16 mouse cellular contexts compared by ENCODE assay signal in the genomic region with DNA sequence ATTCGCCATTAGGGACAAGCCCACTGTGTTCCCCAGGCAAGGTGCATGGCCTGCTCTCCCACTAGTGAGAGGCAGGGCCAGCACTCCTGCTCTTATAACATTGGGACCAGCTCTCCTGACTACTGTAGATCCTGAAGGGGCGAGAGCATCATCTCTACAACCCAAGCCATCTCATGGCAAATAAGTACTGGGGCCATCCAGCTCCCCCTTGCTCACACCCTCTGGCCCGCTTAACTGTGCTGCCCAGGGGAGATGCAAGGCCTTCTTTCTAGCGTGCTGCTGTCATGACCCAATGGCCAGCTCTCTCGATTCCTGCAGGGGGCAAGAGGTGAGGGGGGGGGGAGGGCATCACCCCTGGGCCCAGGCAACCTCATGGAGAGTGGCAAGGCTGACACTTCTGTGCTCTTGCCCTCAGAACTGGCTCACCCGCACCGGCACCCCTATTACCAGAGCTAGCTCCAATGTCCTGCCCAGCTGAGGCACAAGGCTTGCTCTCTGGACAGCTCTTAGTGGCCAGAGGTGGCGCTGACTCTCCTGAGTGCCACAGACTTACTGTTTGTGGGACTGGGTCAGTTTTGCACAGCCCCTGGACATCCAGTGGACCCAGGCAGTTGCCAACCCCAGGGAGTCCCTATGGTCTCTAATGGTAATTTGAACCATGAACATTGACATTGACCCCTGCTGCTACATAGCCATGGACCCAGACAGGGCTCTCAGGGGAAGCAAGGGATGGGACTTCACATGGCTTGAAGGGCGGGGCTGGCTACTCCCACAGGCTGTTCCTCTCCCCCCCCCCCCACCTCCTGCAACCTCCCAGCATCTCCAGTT.
DNase-seq lines count a peak whose midpoint lies in the region; ATAC-seq and TF ChIP-seq lines count a peak whose summit lies in the region.
"Had no signal": no experiment of that assay in that cellular context is flagged by ENCODE, and none has a peak within 500 bp of the region (broad histone marks: within the 10 kb centered on the region; RNA-seq: fewer than 3 reads in every experiment).

No protein-coding gene starts in this region.

- peaks cover 8% of the 10 kb centered on the region; the same call in 1 of the 2 replicates for H3K27me3 ChIP-seq in forebrain, embryonic 10.5 days (ENCODE audit: poor library complexity, severe bottlenecking)
- no peaks in the 10 kb centered on the region for H3K27me3 ChIP-seq in forebrain, postnatal 0 days (ENCODE audit: insufficient read depth, low read length)
- H3K27me3 ChIP-seq in limb, embryonic 15.5 days: no peaks in the 10 kb centered on the region
- H3K27me3 ChIP-seq: embryonic facial prominence, embryonic 13.5 days; liver, embryonic 13.5 days had no signal

- 87% methylated on average over 9 of the region's 9 CpGs for WGBS in forebrain, embryonic 10.5 days
- WGBS in forebrain, postnatal 0 days: 90% methylated on average over 9 of the region's 9 CpGs
- WGBS in limb, embryonic 15.5 days: 85% methylated on average over 9 of the region's 9 CpGs

- H3K4me2 ChIP-seq in forebrain, postnatal 0 days (ENCODE audit: low read depth): no peak overlapping the region
- H3K4me2 ChIP-seq in limb, embryonic 15.5 days: no peak overlapping the region
- H3K4me2 ChIP-seq: embryonic facial prominence, embryonic 13.5 days; liver, embryonic 13.5 days had no signal

- no peak for DNase-seq in forebrain, embryonic 10.5 days (ENCODE audit: extremely low spot score, low spot score)
- DNase-seq in forebrain, postnatal 0 days: no peak
- DNase-seq in retina, embryonic 14.5 days (ENCODE audit: low spot score): peak; percentile 13
- DNase-seq in retina, postnatal 1 day: no peak
- DNase-seq in thymus, postnatal 0 days (ENCODE audit: low spot score): no peak
- DNase-seq in liver: no peak
- DNase-seq in spleen, postnatal 10 days (ENCODE audit: low spot score in 2 of 2): no peak
- DNase-seq: B cell, adult 2 months; cerebellum, adult 9-10 months; heart, postnatal 14 days; liver, embryonic 13.5 days; lung, postnatal 36 days; thymus, adult 2 months had no signal

- H3K4me1 ChIP-seq in forebrain, embryonic 10.5 days: peaks cover 17% of the 10 kb centered on the region
- no peaks in the 10 kb centered on the region for H3K4me1 ChIP-seq in forebrain, postnatal 0 days (ENCODE audit: insufficient read depth)
- no peaks in the 10 kb centered on the region for H3K4me1 ChIP-seq in limb, embryonic 15.5 days
- H3K4me1 ChIP-seq: embryonic facial prominence, embryonic 13.5 days; liver, embryonic 13.5 days had no signal

- H3K9me3 ChIP-seq in forebrain, embryonic 10.5 days: no peaks in the 10 kb centered on the region
- H3K9me3 ChIP-seq in forebrain, postnatal 0 days (ENCODE audit: low read length): no peaks in the 10 kb centered on the region
- H3K9me3 ChIP-seq in limb, embryonic 15.5 days: no peaks in the 10 kb centered on the region
- H3K9me3 ChIP-seq: embryonic facial prominence, embryonic 13.5 days; liver, embryonic 13.5 days had no signal

- H3K36me3 ChIP-seq in forebrain, embryonic 10.5 days (replicated peaks): no peaks in the 10 kb centered on the region
- H3K36me3 ChIP-seq in forebrain, postnatal 0 days (ENCODE audit: insufficient read depth): no peaks in the 10 kb centered on the region
- no peaks in the 10 kb centered on the region for H3K36me3 ChIP-seq in limb, embryonic 15.5 days
- H3K36me3 ChIP-seq: embryonic facial prominence, embryonic 13.5 days; liver, embryonic 13.5 days had no signal

- no peak; the same call in 1 of the 2 replicates for ATAC-seq in forebrain, postnatal 0 days
- 0 out of 2 replicates have a peak, but pooled peaks have one; percentile 14 for ATAC-seq in limb, embryonic 15.5 days (ENCODE audit: insufficient number of reproducible peaks, low FRiP score, low TSS enrichment, low read depth)
- ATAC-seq: intestine, postnatal 0 days had no signal

- no peak overlapping the region for H3K9ac ChIP-seq in forebrain, postnatal 0 days
- no peak overlapping the region for H3K9ac ChIP-seq in limb, embryonic 15.5 days
- H3K9ac ChIP-seq: embryonic facial prominence, embryonic 13.5 days; liver, embryonic 13.5 days had no signal

- H3K4me3 ChIP-seq in forebrain, embryonic 10.5 days: no peak overlapping the region
- no peak overlapping the region for H3K4me3 ChIP-seq in forebrain, postnatal 0 days (ENCODE audit: low read depth, low read length)
- H3K4me3 ChIP-seq in limb, embryonic 15.5 days: no peak overlapping the region
- H3K4me3 ChIP-seq: embryonic facial prominence, embryonic 13.5 days; liver, embryonic 13.5 days had no signal

- peak overlapping the region; percentile 60 for H3K27ac ChIP-seq in forebrain, embryonic 10.5 days
- no peak overlapping the region for H3K27ac ChIP-seq in forebrain, postnatal 0 days (ENCODE audit: low read depth, low read length)
- no peak overlapping the region for H3K27ac ChIP-seq in limb, embryonic 15.5 days
- H3K27ac ChIP-seq: embryonic facial prominence, embryonic 13.5 days; liver, embryonic 13.5 days had no signal

- no peak for TF ChIP-seq CTCF in forebrain, postnatal 0 days (IDR thresholded peaks at IDR 0.05; ENCODE audit: low read depth)
